Mouse (Mus musculus) c-Kit-positive CD71-negative TER-119-negative erythroid progenitor cells, embryonic 14.5 days (primary cell): ENCODE data around the gene Tuba3a.

Source experiments
- DNase-seq: peaks from one replicate; pipeline ENCODE4 v3.0.0-alpha.2; 2013; ENCODE audit warnings: low read depth

Tuba3a gene

GRCm38 (mm10) chr6:125230571-125230970 lies 55.3 kb downstream of the Tuba3a start:
- no peak for DNase-seq
